Mouse (Mus musculus): Measurements from ENCODE around the gene Gm45713.

DNA sequence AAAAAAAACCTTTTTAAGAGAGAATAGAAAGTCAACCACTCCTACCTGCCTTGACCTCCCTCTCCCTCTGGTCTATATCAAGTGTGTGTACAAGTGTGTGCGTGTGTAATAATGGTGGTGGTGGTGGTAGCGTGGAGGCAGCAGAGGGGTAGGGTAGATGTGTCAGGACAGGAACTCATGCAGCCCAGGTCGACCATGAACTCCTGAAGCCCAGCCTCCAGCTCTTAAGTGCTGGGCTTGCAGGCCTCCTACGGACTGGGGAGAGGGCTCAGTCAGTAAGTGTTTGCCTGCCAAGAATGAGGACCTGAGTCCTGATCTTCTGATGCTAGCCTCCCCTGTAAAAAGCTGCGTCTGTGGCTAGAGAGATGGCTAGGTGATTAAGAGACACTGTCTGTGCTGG lies 31.1 kb downstream of the Gm45713 start:
- no peak for TF ChIP-seq CTCF (IDR thresholded peaks at IDR 0.05; ENCODE audit: control insufficient read depth, insufficient read depth, insufficient read length)
- no peak for TF ChIP-seq USF1 (IDR thresholded peaks at IDR 0.05; ENCODE audit: low read depth)
- no peak for TF ChIP-seq MAX (IDR thresholded peaks at IDR 0.05)
- TF ChIP-seq MYOD1 (IDR thresholded peaks at IDR 0.05; ENCODE audit: control insufficient read depth, insufficient read length, low read depth): no peak
- no peak for TF ChIP-seq CEBPB (IDR thresholded peaks at IDR 0.05; ENCODE audit: low read depth)
- TF ChIP-seq FOSL1 (IDR thresholded peaks at IDR 0.05; ENCODE audit: insufficient read depth, low read length, poor library complexity, severe bottlenecking): no peak
- TF ChIP-seq MYOG (IDR thresholded peaks at IDR 0.05; ENCODE audit: control insufficient read depth, extremely low read depth, insufficient read length): no peak
